In genomic region chr8:106211421-106211820, GRCm38 (mm10) we compare ENCODE assay signal across 8 mouse cellular contexts. TPM values are rescaled to one million over a fixed set of nuclear protein-coding genes. Genes with fewer than 3 reads are reported as not detected.
DNase-seq lines count a peak whose midpoint lies in the region; ATAC-seq lines count a peak whose summit lies in the region.

No protein-coding gene starts in this region.

- no peaks in the 10 kb centered on the region for H3K27me3 ChIP-seq in heart, embryonic 16.5 days (ENCODE audit: control insufficient read depth, insufficient read depth, low read length)
- no peaks in the 10 kb centered on the region for H3K27me3 ChIP-seq in hindbrain, embryonic 12.5 days
- H3K27me3 ChIP-seq in midbrain, embryonic 10.5 days (ENCODE audit: low read depth, poor library complexity, severe bottlenecking) = no peaks in the 10 kb centered on the region

- H3K4me3 ChIP-seq in heart, embryonic 16.5 days (ENCODE audit: low read length) = peak overlapping the region; percentile 73
- H3K4me3 ChIP-seq in hindbrain, embryonic 12.5 days = peak overlapping the region; percentile 85
- H3K4me3 ChIP-seq in midbrain, embryonic 10.5 days = peak overlapping the region; percentile 86

- whole genome bisulfite sequencing in heart, embryonic 16.5 days = 4% methylated on average over 13 of the region's 13 CpGs
- 6% methylated on average over 13 of the region's 13 CpGs for WGBS in hindbrain, embryonic 12.5 days
- WGBS in midbrain, embryonic 10.5 days = 7% methylated on average over 13 of the region's 13 CpGs

- H3K9me3 ChIP-seq in heart, embryonic 16.5 days (replicated peaks; ENCODE audit: control insufficient read depth, low read length) = no peaks in the 10 kb centered on the region
- no peaks in the 10 kb centered on the region for H3K9me3 ChIP-seq in hindbrain, embryonic 12.5 days (replicated peaks)
- no peaks in the 10 kb centered on the region for H3K9me3 ChIP-seq in midbrain, embryonic 10.5 days (replicated peaks)

- H3K4me1 ChIP-seq in heart, embryonic 16.5 days (ENCODE audit: control insufficient read depth, insufficient read depth, low read length) = peaks cover 10% of the 10 kb centered on the region
- peaks cover 13% of the 10 kb centered on the region for H3K4me1 ChIP-seq in hindbrain, embryonic 12.5 days
- H3K4me1 ChIP-seq in midbrain, embryonic 10.5 days = peaks cover 20% of the 10 kb centered on the region

- H3K9ac ChIP-seq in heart, embryonic 16.5 days (ENCODE audit: low read length) = peak overlapping the region; percentile 89
- peak overlapping the region; percentile 88 for H3K9ac ChIP-seq in hindbrain, embryonic 12.5 days

- H3K27ac ChIP-seq in heart, embryonic 16.5 days (ENCODE audit: low read length) = peak overlapping the region; percentile 86
- peak overlapping the region; percentile 95 for H3K27ac ChIP-seq in hindbrain, embryonic 12.5 days
- peak overlapping the region; percentile 92 for H3K27ac ChIP-seq in midbrain, embryonic 10.5 days (replicated peaks)

- H3K4me2 ChIP-seq in heart, embryonic 16.5 days (ENCODE audit: low read depth, low read length) = peak overlapping the region; percentile 79
- peak overlapping the region; percentile 87 for H3K4me2 ChIP-seq in hindbrain, embryonic 12.5 days (replicated peaks)

- ATAC-seq in heart, embryonic 16.5 days (replicated peaks; ENCODE audit: extremely low read depth, insufficient read depth, low FRiP score) = no peak
- no peak for ATAC-seq in hindbrain, embryonic 12.5 days (ENCODE audit: low FRiP score)

- DNase-seq in heart, postnatal 36 days = no peak
- DNase-seq in MEL-GATA-1-ER (ENCODE audit: extremely low read depth, low read depth) = peak; percentile 33
- no peak for DNase-seq in midbrain, embryonic 10.5 days (ENCODE audit: low spot score)
- no peak for DNase-seq in gastrocnemius, postnatal 25 days
- DNase-seq in gastrocnemius, adult 8-10 months (ENCODE audit: low spot score in 2 of 2) = no peak
- no peak for DNase-seq in frontal cortex, postnatal 14 days (ENCODE audit: low spot score in 2 of 2)

- intact Hi-C loops in heart, postnatal 36 days (cut with DNase I) = loop anchor here (2.0 to 5.0 kb wide), 3 partner anchors 43 to 191 kb away; partner anchors contain the start of gene Slc7a6

- peaks cover 5% of the 10 kb centered on the region; the same call in 1 of the 2 replicates for H3K36me3 ChIP-seq in heart, embryonic 16.5 days (ENCODE audit: control insufficient read depth, insufficient read depth)
- H3K36me3 ChIP-seq in hindbrain, embryonic 12.5 days = peaks cover 47% of the 10 kb centered on the region
- H3K36me3 ChIP-seq in midbrain, embryonic 10.5 days = peaks cover 65% of the 10 kb centered on the region

RNA-seq across cellular contexts. Expression of gene Prmt7, which starts 0.7 kb away (rescaled TPM):
- polyA plus RNA-seq in heart, embryonic 16.5 days (2015; fragmentation: Nextera tagmentation; extraction: Ambion mirVana) = 34.1 and 34.4 TPM in 2 replicates
- total RNA-seq in heart, postnatal 36 days (2021) = 10 to 100 TPM; 24.5 to 26.8 TPM
- 50.9 and 53.0 TPM in 2 replicates for polyA plus RNA-seq in hindbrain, embryonic 12.5 days (2016; fragmentation: Nextera tagmentation; extraction: Ambion mirVana)
- polyA plus RNA-seq in midbrain, embryonic 10.5 days (2016; fragmentation: Nextera tagmentation; extraction: Ambion mirVana) = 78.9 and 81.6 TPM in 2 replicates
- total RNA-seq in gastrocnemius, postnatal 25 days (2021) = 10 to 100 TPM; 22.9 to 23.3 TPM
- total RNA-seq in gastrocnemius, adult 8-10 months (2022) = 10 to 100 TPM; 31.1 to 36.8 (median 34.2) TPM

RNA-seq across cellular contexts. Expression of gene Slc7a6os, which starts 0.7 kb away (rescaled TPM):
- polyA plus RNA-seq in heart, embryonic 16.5 days (2015; fragmentation: Nextera tagmentation; extraction: Ambion mirVana) = 20.1 and 21.1 TPM in 2 replicates
- total RNA-seq in heart, postnatal 36 days (2021) = 10 to 100 TPM in 1 of 2 experiments, 1 to 10 TPM in 1; 9.0 to 10.8 TPM
- 37.2 and 38.5 TPM in 2 replicates for polyA plus RNA-seq in hindbrain, embryonic 12.5 days (2016; fragmentation: Nextera tagmentation; extraction: Ambion mirVana)
- 34.9 and 35.9 TPM in 2 replicates for polyA plus RNA-seq in midbrain, embryonic 10.5 days (2016; fragmentation: Nextera tagmentation; extraction: Ambion mirVana)
- total RNA-seq in gastrocnemius, postnatal 25 days (2021) = 1 to 10 TPM; 8.6 to 9.3 TPM
- 1 to 10 TPM; 7.1 to 9.8 (median 8.1) TPM for total RNA-seq in gastrocnemius, adult 8-10 months (2022)

RNA-seq across cellular contexts. Expression of gene Slc7a6, which starts 42.8 kb away (rescaled TPM):
- 21.1 and 28.5 TPM in 2 replicates for polyA plus RNA-seq in heart, embryonic 16.5 days (2015; fragmentation: Nextera tagmentation; extraction: Ambion mirVana)
- total RNA-seq in heart, postnatal 36 days (2021) = 10 to 100 TPM; 11.4 to 12.3 TPM
- polyA plus RNA-seq in hindbrain, embryonic 12.5 days (2016; fragmentation: Nextera tagmentation; extraction: Ambion mirVana) = 55.8 and 60.8 TPM in 2 replicates
- 78.9 and 79.8 TPM in 2 replicates for polyA plus RNA-seq in midbrain, embryonic 10.5 days (2016; fragmentation: Nextera tagmentation; extraction: Ambion mirVana)
- 1 to 10 TPM; 7.9 to 8.6 TPM for total RNA-seq in gastrocnemius, postnatal 25 days (2021)
- total RNA-seq in gastrocnemius, adult 8-10 months (2022) = 10 to 100 TPM in 2 of 4 experiments, 1 to 10 TPM in 2; 7.2 to 11.4 (median 9.3) TPM
